Mouse (Mus musculus) ovary, postnatal 14 days (tissue): ENCODE measurements around the gene Fer1l5.

Experiments used
- DNase-seq: peaks from one replicate; pipeline ENCODE4 v3.0.0; 2022; ENCODE audit warnings: low spot score

Fer1l5 gene

DNA sequence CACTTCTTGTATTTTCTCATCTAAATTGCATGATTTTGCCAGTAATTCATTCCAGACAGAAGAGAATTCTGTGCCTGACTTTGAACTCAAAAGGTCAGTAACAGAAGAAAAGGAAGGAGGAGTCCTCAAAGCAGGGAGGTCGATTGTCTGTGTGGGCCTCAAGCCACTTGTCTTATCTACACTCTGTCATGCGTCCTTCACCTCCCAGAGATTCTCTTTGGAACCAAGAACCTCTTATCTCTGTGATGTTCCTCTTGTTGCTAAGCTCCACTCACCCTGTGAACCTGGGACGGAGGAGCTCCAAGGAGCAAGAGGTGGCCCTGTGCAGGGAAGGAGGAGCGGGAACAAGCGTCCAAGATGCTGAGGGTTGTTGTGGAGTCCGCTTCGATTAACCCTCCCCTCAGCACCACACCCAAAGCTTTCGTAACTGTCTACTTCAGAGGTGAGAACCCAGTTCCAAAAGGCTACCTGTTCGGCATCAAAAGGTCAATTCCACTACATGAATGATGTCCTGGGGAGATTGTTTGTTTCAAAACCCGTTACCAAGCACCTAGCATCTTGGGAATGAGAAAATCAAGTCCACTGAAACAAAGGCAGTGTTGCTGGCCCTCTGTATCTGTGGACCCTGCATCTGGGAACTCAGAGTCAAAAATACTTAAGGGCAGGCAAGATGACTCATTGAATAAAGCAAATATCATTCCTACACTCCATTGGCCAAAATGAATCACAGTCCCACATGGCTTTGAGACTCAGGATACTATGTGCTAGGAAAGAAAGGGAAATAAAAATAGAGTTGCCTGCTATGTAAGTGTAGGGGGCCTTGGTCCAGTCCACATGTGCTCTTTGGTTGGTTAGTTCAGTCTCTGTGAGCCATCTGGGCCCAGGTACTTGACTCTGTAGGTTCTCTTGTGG, at the start of gene Fer1l5:
Fer1l5 (plus strand) TSS at position 358 of the 912 bp plus-strand sequence.
- DNase-seq = no peak

GRCm38 (mm10) chr1:36323076-36323475, 49.0 kb upstream of the Fer1l5 start:
- DNase-seq = no peak

- peak; percentile 31 for DNase-seq
Observed at GRCm38 (mm10) chr1:36323746-36324448, 48.2 kb upstream of the Fer1l5 start.

GRCm38 (mm10) chr1:36325900-36326321, 46.2 kb upstream of the Fer1l5 start:
- DNase-seq = no peak

DNA sequence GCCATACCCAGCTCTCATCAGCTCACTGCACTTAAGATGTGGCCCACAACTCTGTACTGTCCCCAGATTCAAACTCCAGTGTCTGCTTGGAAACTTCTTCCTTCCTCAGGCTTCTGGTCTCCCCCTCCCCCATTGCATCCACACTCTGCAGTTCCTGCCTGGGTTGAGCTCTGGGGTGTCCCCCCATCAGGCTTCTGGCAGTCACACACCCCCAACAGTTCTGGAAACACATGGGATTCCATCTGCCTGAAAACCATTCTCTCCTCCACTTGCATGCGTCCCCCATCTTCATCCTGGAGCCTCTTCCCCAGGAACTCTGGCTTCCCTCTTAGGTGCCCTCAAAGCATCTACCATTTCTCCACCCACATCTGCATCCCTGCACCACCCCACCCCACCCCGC, 45.3 kb upstream of the Fer1l5 start:
- no peak for DNase-seq

- DNase-seq = no peak
Observed at GRCm38 (mm10) chr1:36331743-36332142, 40.3 kb upstream of the Fer1l5 start.

- no peak for DNase-seq
Observed at GRCm38 (mm10) chr1:36332955-36333887, 38.9 kb upstream of the Fer1l5 start.

DNA sequence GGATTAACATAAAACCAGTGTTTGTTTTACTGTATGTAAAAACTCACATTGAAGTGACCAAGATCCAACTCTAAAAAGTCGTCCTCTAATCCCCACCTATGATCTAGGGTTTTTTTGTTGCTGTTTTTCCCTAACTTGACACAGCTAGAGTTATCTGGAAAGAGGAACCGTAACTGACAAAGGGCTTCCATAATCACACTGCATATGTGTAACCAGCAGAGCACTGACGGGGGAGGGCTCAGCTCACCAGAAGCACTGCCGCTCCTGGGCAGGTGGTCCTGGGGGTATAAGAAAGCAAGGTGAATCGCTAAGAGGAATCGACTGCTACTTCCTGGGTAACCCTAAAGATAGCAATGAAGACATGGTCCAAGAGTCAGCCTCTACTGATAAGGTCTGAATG, 29.5 kb upstream of the Fer1l5 start:
- DNase-seq = no peak

DNA sequence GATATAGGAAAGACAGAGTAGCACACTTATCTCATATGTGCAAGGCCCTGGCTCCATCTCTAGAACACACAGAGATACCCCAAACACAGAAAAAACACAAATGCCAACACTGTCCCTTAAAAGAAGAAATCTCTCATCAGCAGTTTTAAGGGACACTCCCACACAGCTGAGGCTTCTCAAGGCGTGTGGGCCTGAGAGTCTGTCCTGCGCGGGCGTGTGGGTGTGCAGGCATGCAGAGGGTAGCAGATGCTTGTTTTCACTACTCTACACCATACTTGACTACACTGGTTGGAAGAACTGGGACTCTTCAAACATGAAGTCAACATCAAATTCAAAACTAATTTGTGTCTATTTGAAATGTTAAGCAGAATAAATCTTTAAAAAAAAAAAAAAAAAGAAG, 19.7 kb upstream of the Fer1l5 start:
- DNase-seq = no peak

GRCm38 (mm10) chr1:36356955-36357695, 15.0 kb upstream of the Fer1l5 start:
- no peak for DNase-seq

GRCm38 (mm10) chr1:36367698-36368097, 4.4 kb upstream of the Fer1l5 start:
- no peak for DNase-seq

- DNase-seq = no peak
Observed at GRCm38 (mm10) chr1:36368112-36368968, 3.8 kb upstream of the Fer1l5 start.

GRCm38 (mm10) chr1:36368969-36369645, 3.0 kb upstream of the Fer1l5 start, which contains the start of gene Kansl3:
Gene Kansl3, minus strand, starts transcription at chr1:36369181.
- peak; percentile 90 for DNase-seq

- no peak for DNase-seq
Observed at GRCm38 (mm10) chr1:36370918-36371317, 1.2 kb upstream of the Fer1l5 start.

GRCm38 (mm10) chr1:36378880-36379279, 6.8 kb downstream of the Fer1l5 start:
- no peak for DNase-seq

DNA sequence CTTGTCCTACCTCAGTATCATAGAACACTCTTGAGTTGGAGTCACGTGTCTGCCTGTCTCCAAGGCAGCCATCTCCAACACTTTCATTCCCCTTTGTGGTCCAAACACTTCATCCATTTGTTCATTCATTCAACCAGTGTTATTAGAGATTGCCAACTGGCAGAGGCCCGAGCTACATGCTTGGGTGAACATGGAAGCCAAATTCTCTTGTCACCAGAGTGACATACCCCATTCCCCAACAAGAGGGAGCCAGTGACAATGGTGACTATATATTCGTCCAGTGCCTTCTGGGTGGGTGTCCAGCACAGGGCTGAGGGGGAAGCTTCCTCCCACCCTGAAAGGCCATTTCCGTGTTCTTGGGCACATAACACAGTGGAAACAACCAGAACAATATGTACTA, 7.5 kb downstream of the Fer1l5 start:
- DNase-seq = no peak

GRCm38 (mm10) chr1:36397041-36397440, 24.9 kb downstream of the Fer1l5 start:
- no peak for DNase-seq

- no peak for DNase-seq
Observed at GRCm38 (mm10) chr1:36401509-36401908, 29.4 kb downstream of the Fer1l5 start.

GRCm38 (mm10) chr1:36404531-36404930, 32.4 kb downstream of the Fer1l5 start:
- DNase-seq = no peak

DNA sequence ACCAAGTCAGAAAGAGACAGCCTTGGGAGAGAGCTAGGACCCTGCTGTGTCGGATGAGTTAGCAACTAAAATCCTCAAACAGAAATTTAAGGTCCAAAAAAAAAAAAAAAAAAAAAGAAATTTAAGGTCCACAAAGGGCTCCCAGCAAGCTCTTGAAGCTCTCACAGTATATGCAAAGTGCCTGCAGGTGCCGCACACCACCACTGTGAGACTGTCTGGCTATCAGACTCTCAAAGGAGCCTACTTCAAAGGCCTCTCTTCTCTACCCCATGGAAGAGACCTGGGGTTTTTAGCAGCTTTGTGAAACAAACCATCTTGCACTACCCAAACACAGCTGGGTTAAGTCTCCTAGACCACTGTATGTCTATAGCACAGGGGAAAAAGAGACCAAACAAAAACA, 57.4 kb downstream of the Fer1l5 start:
- no peak for DNase-seq
